Mouse (Mus musculus) liver, adult 2 months (tissue): ENCODE results near the gene Sox2. TPM values are rescaled to one million over a fixed set of nuclear protein-coding genes. Genes with fewer than 3 reads are reported as not detected.

Experiments
- DNase-seq: peaks from one replicate; pipeline ENCODE4 v3.0.0-alpha.2; 2011; ENCODE audit warnings: low read depth, low spot score; ENCODE audit errors: extremely low read depth
- H3K27ac ChIP-seq: fragments of 200-500 bp; replicated peaks from 2 replicates; pipeline ENCODE4 v1.5.1; 2012; ENCODE audit warnings: low read depth, mild to moderate bottlenecking, control low read depth, inconsistent platforms, low read length; ENCODE audit not compliant: insufficient read depth
- H3K27me3 ChIP-seq: fragments of 200-500 bp; 2 replicates; pipeline ENCODE4 v1.6.1; 2012; ENCODE audit warnings: mild to moderate bottlenecking, moderate library complexity, low read length, inconsistent platforms; ENCODE audit not compliant: control insufficient read depth, insufficient read depth
- H3K36me3 ChIP-seq: fragments of 200-500 bp; 2 replicates; pipeline ENCODE4 v1.6.1; 2012; ENCODE audit warnings: low read length, inconsistent platforms; ENCODE audit not compliant: control insufficient read depth, insufficient read depth
- H3K4me1 ChIP-seq: fragments of 200-500 bp; 2 replicates; pipeline ENCODE4 v1.6.1; 2011; ENCODE audit warnings: low read length; ENCODE audit not compliant: control insufficient read depth, insufficient read depth
- H3K4me3 ChIP-seq: fragments of 200-500 bp; 2 replicates; pipeline ENCODE4 v1.5.1; 2011; ENCODE audit warnings: low read depth, mild to moderate bottlenecking, control low read depth, low read length, moderate library complexity; ENCODE audit not compliant: insufficient read depth
- H3K79me2 ChIP-seq: fragments of 200-500 bp; 2 replicates; pipeline ENCODE4 v1.6.1; 2012; ENCODE audit warnings: inconsistent platforms, mild to moderate bottlenecking, low read length, moderate library complexity; ENCODE audit not compliant: control insufficient read depth, insufficient read depth
- H3K9ac ChIP-seq: fragments of 200-500 bp; 2 replicates; pipeline ENCODE4 v1.6.1; 2012; ENCODE audit warnings: low read depth, mild to moderate bottlenecking, control low read depth, inconsistent platforms, low read length
- CTCF ChIP-seq: fragments of 200-500 bp; IDR thresholded peaks from 2 replicates; pipeline ENCODE4 v1.5.1; 2011; ENCODE audit warnings: low read depth, low read length, control low read depth
- POLR2A ChIP-seq: fragments of 200-500 bp; IDR thresholded peaks from 2 replicates; pipeline ENCODE4 v1.6.1; 2011; ENCODE audit warnings: low read length, control low read depth; ENCODE audit not compliant: insufficient read depth; ENCODE audit errors: extremely low read depth
- WGBS: fragments of 180-500 bp; shearing (Covaris S2); methylation state at CpG from one replicate; pipeline ENCODE4 v1.1.7; 2018; 5-methylcytosine and 5-hydroxymethylcytosine counted together
- polyA plus RNA-seq: library from polyadenylated mRNA; depleted of rRNA; stranded (reverse); fragments of >200 nt; gene quantifications from 2 replicates; pipeline ENCODE4 v1.2.3, GENCODE M21; 2012
- total RNA-seq: library from RNA; depleted of rRNA; stranded (reverse); fragments of >200 nt; gene quantifications from 2 replicates; pipeline ENCODE4 v1.2.3, GENCODE M21; 2014

The Sox2 gene
- total and polyA plus RNA-seq, 2 experiments = not detected

DNA sequence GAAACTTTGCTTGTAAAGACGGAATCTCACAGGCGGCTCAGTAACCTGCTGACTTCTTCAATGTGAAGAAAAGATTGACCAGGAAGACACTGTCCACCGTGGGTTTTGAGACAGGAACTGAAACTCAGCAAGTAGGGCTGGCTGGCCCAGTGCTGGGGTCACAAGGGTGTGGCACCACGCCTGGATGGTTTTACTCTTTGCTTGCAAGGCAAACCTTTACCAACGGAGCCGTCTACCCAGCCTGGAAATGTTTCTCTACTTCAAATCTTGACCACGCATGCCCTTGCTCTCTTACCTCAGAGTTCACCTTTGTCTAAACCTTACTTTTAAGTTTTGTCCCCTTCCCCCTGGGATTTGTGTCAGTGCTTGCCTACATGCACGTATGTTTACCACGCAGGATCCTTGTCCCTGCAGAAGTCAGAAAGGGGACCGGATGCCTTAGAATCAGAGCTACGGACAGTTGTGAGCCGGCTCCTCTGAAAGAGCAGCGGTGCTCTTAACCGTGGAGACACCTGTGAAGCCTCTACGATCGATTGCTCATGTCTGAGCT lies 25.4 kb upstream of the Sox2 start:
- DNase-seq = no peak
- WGBS = 86% methylated on average over 16 of the region's 16 CpGs
- no peaks in the 10 kb centered on the region for H3K4me1 ChIP-seq

DNA sequence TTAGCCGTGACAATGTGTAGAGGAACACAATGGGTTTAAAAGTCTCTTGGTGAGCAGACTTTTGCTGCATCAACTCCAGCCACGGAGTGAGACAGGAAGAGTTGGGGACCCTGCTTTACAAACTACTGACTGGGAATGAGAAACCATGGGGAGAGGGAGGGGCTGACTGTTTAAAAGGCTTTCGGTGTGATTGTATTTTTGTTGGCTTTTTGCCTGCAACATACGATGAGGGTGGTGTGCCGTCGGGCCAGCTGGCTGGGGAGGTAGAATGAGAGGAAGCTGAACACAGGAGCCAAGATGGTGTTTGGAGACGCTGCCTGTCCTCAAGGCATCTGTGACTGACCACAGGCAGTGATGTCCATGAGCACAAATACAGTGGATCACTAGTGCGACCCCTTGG lies 23.7 kb upstream of the Sox2 start:
- Histone ChIP-seq H3K4me3 (no peak overlapping the region), H3K36me3 (no peaks in the 10 kb centered on the region), H3K27me3 (no peaks in the 10 kb centered on the region; the same call in 1 of the 2 replicates), H3K79me2 (no peaks in the 10 kb centered on the region), H3K27ac (no peak overlapping the region), H3K9ac (no peak overlapping the region), H3K4me1 (no peaks in the 10 kb centered on the region)
- TF ChIP-seq CTCF = no peak
- no peak for TF ChIP-seq POLR2A
- DNase-seq = no peak
- 82% methylated on average over 8 of the region's 8 CpGs for WGBS

More for the DNA sequence above, 25.4 kb upstream of the Sox2 start:
- no peak for TF ChIP-seq POLR2A
- TF ChIP-seq CTCF = no peak
- Histone ChIP-seq H3K79me2 (no peaks in the 10 kb centered on the region), H3K36me3 (no peaks in the 10 kb centered on the region), H3K27me3 (no peaks in the 10 kb centered on the region; the same call in 1 of the 2 replicates), H3K27ac (no peak overlapping the region), H3K4me3 (no peak overlapping the region), H3K9ac (no peak overlapping the region)

DNA sequence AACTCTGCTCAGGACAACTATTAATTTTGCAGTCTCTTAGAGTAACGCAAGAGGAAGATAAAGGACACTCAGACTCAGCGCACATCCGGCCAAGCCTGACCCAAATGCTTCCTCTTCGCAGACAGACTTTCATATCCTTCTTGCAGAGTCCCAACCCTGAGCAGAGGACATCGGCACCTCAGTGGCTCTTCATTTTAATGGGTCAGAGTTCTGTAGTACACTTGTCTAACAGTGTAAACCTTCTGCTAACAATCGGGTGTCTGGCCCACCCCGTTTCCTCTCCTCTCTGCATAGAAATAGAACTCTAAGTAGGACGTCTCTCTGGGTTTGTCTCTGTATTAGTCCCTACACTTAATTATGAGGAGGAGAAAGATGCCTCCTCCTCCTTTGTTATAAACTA lies 20.2 kb upstream of the Sox2 start:
- Histone ChIP-seq H3K9ac (no peak overlapping the region), H3K36me3 (no peaks in the 10 kb centered on the region), H3K79me2 (no peaks in the 10 kb centered on the region), H3K4me1 (no peaks in the 10 kb centered on the region), H3K27me3 (no peaks in the 10 kb centered on the region; the same call in 1 of the 2 replicates), H3K27ac (no peak overlapping the region), H3K4me3 (no peak overlapping the region)
- 75% methylated on average over 8 of the region's 8 CpGs for WGBS
- DNase-seq = no peak
- TF ChIP-seq CTCF = no peak
- TF ChIP-seq POLR2A = no peak

DNA sequence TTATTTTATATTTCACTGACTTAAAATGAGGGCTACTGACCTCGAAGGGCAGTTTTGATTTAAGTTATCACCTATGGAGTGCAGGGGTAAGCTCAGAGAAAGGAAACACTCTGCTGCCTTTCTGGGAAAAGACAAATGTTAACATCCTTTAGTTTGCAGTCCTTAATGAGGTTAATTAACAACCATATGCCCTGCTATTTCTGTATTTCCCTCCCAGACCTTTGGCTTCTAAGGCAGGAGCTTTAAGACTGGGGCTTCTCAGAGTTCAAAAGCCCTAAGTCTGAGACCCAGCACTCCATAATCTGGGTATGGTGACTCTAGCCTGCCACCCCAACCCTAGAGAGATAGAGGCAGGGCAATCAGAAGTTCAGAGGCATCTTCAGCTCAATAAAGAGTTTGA lies 19.5 kb upstream of the Sox2 start:
- H3K9ac ChIP-seq = no peak overlapping the region
- DNase-seq = no peak
- H3K4me3 ChIP-seq = no peak overlapping the region
- TF ChIP-seq CTCF = no peak
- TF ChIP-seq POLR2A = no peak
- 21% methylated on average over 1 of the region's 1 CpGs for WGBS
- H3K79me2 ChIP-seq = no peaks in the 10 kb centered on the region
- no peak overlapping the region for H3K27ac ChIP-seq
- H3K4me1 ChIP-seq = no peaks in the 10 kb centered on the region
- H3K36me3 ChIP-seq = no peaks in the 10 kb centered on the region
- H3K27me3 ChIP-seq = no peaks in the 10 kb centered on the region; the same call in 1 of the 2 replicates

DNA sequence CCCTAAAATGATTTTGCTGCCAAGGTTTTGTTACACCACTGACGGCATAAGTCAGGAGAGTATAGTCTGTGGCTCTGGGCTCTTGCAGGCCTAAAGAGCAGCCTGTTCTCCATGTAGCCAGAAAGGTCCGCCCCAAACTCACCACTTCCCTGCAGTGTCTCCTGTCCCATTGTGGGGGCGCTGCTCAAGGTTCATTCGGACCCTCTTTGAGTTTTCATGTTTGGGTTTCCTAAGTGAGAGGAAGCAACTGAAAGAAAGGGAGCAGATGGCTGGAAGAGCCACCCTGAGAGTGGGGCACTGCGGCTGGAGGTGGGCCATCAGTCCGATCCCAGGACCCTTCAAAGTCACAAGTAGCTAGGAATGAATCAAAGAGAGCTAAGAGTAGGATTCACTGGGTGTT lies 13.2 kb upstream of the Sox2 start:
- Histone ChIP-seq H3K27me3 (peaks cover 8% of the 10 kb centered on the region; the same call in 1 of the 2 replicates), H3K27ac (no peak overlapping the region), H3K4me1 (no peaks in the 10 kb centered on the region), H3K9ac (no peak overlapping the region), H3K79me2 (no peaks in the 10 kb centered on the region), H3K4me3 (no peak overlapping the region), H3K36me3 (no peaks in the 10 kb centered on the region)
- 62% methylated on average over 6 of the region's 6 CpGs for WGBS
- no peak for TF ChIP-seq CTCF
- TF ChIP-seq POLR2A = no peak
- DNase-seq = no peak

DNA sequence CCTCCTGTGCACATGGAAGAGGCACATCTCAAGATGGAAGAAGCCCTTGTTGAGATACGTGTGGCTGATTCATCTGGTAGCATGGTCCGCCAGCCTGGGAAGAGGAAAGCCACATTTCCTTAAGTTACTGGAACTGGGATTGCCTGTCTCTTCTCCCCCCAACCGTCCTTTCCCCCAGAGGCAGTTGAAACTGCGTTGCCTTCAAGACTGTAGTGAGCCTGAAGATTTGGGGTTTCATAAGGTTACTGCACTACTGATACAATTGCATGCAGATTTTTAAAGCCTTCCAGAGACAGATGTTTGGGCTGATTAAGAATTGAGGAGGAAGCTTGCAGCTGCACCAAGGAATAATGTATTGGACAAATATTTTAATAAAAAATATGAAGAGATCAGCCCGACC lies 12.7 kb upstream of the Sox2 start:
- DNase-seq = no peak
- H3K36me3 ChIP-seq = no peaks in the 10 kb centered on the region
- H3K4me1 ChIP-seq = no peaks in the 10 kb centered on the region
- H3K27me3 ChIP-seq = peaks cover 14% of the 10 kb centered on the region; the same call in 1 of the 2 replicates
- no peak overlapping the region for H3K4me3 ChIP-seq
- TF ChIP-seq POLR2A (no peak), CTCF (no peak)
- no peak overlapping the region for H3K9ac ChIP-seq
- no peaks in the 10 kb centered on the region for H3K79me2 ChIP-seq
- H3K27ac ChIP-seq = no peak overlapping the region
- 45% methylated on average over 5 of the region's 5 CpGs for WGBS
